Mouse (Mus musculus): ENCODE data around the gene Tmem268.

The Tmem268 gene

GRCm38 (mm10) chr4:63604945-63605344 is 46.4 kb downstream of the Tmem268 start, which contains the start of gene Gm11213:
Gene Gm11213, minus strand, starts transcription at chr4:63605261.
- no peak for DNase-seq

- no peak for DNase-seq
These were observed 47.0 kb downstream of the Tmem268 start for GRCm38 (mm10) chr4:63605545-63605944.

GRCm38 (mm10) chr4:63605968-63606367 is 47.4 kb downstream of the Tmem268 start:
- no peak for DNase-seq

GRCm38 (mm10) chr4:63608391-63608790 is 49.8 kb downstream of the Tmem268 start:
- DNase-seq, result no peak

GRCm38 (mm10) chr4:63621861-63622260 is 63.3 kb downstream of the Tmem268 start:
- no peak for DNase-seq

GRCm38 (mm10) chr4:63622378-63622835 is 63.8 kb downstream of the Tmem268 start, which contains the start of gene Tex48:
Gene Tex48, minus strand, starts transcription at chr4:63622428.
- DNase-seq, result peak; percentile 39

GRCm38 (mm10) chr4:63625563-63626080 is 67.0 kb downstream of the Tmem268 start:
- no peak for DNase-seq

- DNase-seq, result no peak
These were observed 68.5 kb downstream of the Tmem268 start for GRCm38 (mm10) chr4:63627111-63627510.

- DNase-seq, result no peak
These were observed 74.6 kb downstream of the Tmem268 start for GRCm38 (mm10) chr4:63633181-63633580.

All from kidney, postnatal 10 days (tissue).